Mouse (Mus musculus) E14TG2a.4 (cell line): Measurements from ENCODE around the gene Senp7.
"Not testable (repeated sequence)": the region's sequence is repeated elsewhere in the genome, so short reads cannot be mapped to it uniquely, and the experiment has no call there.

Experiments used
- CTCF ChIP-seq: conservative IDR thresholded peaks from 2 replicates; pipeline ENCODE4 v1.5.1; 2014; ENCODE audit warnings: low read length
- NANOG ChIP-seq: IDR thresholded peaks from 2 replicates; pipeline ENCODE4 v1.6.1; 2014; ENCODE audit warnings: borderline replicate concordance, low read length, mixed read lengths
- POU5F1 ChIP-seq: IDR thresholded peaks from 2 replicates; pipeline ENCODE4 v1.6.1; 2014; ENCODE audit warnings: low read length, borderline replicate concordance

GRCm38 (mm10) chr16:56137672-56138071 lies 89.5 kb downstream of the Senp7 start:
- not testable (repeated sequence) for TF ChIP-seq CTCF, NANOG, POU5F1
